Mouse (Mus musculus): ENCODE results near the gene Mcm9.

Mcm9 gene

GRCm38 (mm10) chr10:53597121-53597881 is 32.9 kb downstream of the Mcm9 start:
- H3K27me3 ChIP-seq (ENCODE audit: control insufficient read depth, insufficient read depth, low read length, poor library complexity, severe bottlenecking) = no peaks in the 10 kb centered on the region
- H3K36me3 ChIP-seq (ENCODE audit: control insufficient read depth, insufficient read depth, low read length, poor library complexity, severe bottlenecking) = no peaks in the 10 kb centered on the region
- DNase-seq (ENCODE audit: low read depth, low spot score) = peak; percentile 53

DNA sequence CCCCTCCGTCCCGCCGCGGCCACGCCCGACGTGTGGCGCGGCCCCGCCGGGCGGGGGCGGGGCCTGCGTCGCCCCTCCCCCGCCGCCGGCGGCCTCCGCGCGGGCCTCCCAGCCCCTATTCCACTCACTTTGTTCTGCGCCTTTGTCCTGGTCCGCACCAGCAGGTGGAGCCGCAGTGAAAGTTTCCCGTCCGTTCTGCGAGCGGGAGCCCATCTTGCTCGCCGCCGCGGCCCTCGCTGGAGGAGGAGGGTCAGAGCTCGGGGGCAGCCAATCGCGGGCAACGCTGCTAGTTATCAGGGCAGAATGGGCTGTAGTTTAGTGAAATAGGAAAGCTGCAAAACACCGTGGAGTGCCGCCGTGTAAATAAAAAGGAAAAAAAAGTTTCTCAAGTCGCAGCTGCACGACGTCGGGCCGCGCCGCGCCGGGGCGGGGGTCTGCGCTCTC is 33.5 kb downstream of the Mcm9 start, which contains the start of gene Asf1a:
Gene Asf1a (plus strand): TSS at position 81 of the 444 bp plus-strand sequence.
- H3K36me3 ChIP-seq (ENCODE audit: control insufficient read depth, insufficient read depth, low read length, poor library complexity, severe bottlenecking) = no peaks in the 10 kb centered on the region
- DNase-seq (ENCODE audit: low read depth, low spot score) = peak; percentile 98
- H3K27me3 ChIP-seq (ENCODE audit: control insufficient read depth, insufficient read depth, low read length, poor library complexity, severe bottlenecking) = no peaks in the 10 kb centered on the region

DNA sequence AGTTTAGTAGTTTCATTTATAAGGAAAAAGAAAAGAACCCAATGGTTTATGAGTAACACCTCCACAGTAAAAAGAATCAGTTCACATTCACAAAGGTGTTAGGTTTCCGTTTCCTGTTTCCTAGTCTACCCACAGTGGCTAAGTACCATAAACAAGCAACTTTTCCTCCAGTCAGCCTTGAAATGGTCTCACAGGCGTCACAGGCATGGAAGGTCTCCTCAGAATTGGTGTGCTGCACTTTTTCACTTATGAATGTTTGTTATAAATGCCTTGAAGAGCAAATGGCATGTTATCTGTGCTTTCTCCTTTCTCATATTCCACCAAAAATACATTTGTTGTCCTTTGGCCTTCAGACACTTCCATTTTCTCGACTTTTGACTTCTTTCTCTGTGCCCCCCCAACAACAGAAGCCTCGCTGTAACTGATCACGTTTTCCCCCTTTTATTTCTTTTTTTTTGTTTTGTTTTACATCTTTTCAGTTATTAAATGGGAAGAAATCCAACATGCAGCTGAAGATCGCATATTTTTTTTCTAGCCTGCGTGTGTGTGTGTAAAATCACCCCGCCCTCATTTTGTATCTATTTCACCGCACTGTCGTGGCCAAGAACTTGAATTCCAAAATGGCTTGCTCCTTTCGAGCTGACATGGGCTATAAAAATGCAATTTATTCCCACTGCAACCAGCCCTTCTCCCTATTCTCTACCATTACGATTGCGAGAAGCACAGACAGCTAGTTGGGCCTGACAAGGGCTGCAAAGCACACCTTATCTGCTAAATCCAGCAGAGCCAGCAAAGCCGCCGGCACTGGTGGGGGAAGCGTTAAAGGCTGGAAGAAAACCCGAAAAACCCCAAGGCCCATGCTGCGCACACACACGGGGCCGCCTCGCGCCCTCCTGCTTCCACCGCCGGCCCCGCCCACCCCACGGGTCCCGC is 34.2 kb downstream of the Mcm9 start:
- Histone ChIP-seq H3K27me3 (ENCODE audit: control insufficient read depth, insufficient read depth, low read length, poor library complexity, severe bottlenecking) (no peaks in the 10 kb centered on the region), H3K36me3 (ENCODE audit: control insufficient read depth, insufficient read depth, low read length, poor library complexity, severe bottlenecking) (no peaks in the 10 kb centered on the region)
- DNase-seq (ENCODE audit: low read depth, low spot score) = peak; percentile 50

DNA sequence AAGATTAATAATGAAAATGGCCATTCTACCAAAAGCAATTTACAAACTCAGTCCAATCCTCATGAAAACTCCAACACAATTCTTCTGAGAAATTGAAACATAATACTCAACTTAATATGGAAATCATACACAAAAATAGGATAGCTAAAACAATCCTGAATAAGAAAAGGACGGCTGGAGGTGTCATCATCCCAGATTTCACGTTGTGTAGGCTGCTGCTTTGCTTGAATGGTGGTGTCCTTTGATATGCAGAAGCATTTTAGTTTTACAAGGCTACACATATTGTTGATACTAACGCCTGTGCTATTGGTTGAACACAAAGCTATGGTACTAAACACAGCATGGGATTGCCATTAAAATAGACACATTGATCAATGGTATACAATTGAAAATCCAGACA is 44.5 kb downstream of the Mcm9 start:
- no peak for DNase-seq (ENCODE audit: low read depth, low spot score)
- no peaks in the 10 kb centered on the region; the same call in 1 of the 2 replicates for H3K36me3 ChIP-seq (ENCODE audit: control insufficient read depth, insufficient read depth, low read length, poor library complexity, severe bottlenecking)
- no peaks in the 10 kb centered on the region for H3K27me3 ChIP-seq (ENCODE audit: control insufficient read depth, insufficient read depth, low read length, poor library complexity, severe bottlenecking)

- no peaks in the 10 kb centered on the region for H3K36me3 ChIP-seq (ENCODE audit: control insufficient read depth, insufficient read depth, low read length, poor library complexity, severe bottlenecking)
- no peak for DNase-seq (ENCODE audit: low read depth, low spot score)
- no peaks in the 10 kb centered on the region for H3K27me3 ChIP-seq (ENCODE audit: control insufficient read depth, insufficient read depth, low read length, poor library complexity, severe bottlenecking)
Measured at GRCm38 (mm10) chr10:53581087-53581486, 49.2 kb downstream of the Mcm9 start.

- DNase-seq (ENCODE audit: low read depth, low spot score) = no peak
- Histone ChIP-seq H3K27me3 (ENCODE audit: control insufficient read depth, insufficient read depth, low read length, poor library complexity, severe bottlenecking) (no peaks in the 10 kb centered on the region), H3K36me3 (ENCODE audit: control insufficient read depth, insufficient read depth, low read length, poor library complexity, severe bottlenecking) (no peaks in the 10 kb centered on the region)
Measured at GRCm38 (mm10) chr10:53580621-53581081, 49.6 kb downstream of the Mcm9 start.

GRCm38 (mm10) chr10:53580137-53580536 is 50.1 kb downstream of the Mcm9 start:
- DNase-seq (ENCODE audit: low read depth, low spot score) = no peak

DNA sequence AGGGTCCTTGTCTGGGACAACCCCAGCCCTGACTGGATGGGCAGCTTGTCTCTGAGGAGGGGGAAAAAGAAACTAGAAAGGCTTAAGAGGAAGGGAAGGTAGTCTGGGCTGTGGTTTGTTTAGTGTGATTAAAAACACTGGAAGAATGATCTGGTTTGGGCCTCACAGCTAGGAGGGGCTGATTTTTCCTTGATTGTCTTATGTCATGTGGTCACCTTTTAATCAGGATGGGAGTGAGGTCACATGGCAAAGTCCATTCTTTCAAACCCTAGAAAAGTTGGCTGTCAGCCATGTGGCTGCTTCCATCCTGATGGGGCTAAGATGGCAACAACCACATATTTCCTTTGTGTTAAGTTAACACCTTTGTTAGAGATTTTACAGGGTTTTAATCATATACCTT is 61.7 kb downstream of the Mcm9 start:
- DNase-seq (ENCODE audit: low read depth, low spot score) = no peak
- Histone ChIP-seq H3K36me3 (ENCODE audit: control insufficient read depth, insufficient read depth, low read length, poor library complexity, severe bottlenecking) (no peaks in the 10 kb centered on the region), H3K27me3 (ENCODE audit: control insufficient read depth, insufficient read depth, low read length, poor library complexity, severe bottlenecking) (no peaks in the 10 kb centered on the region)

More at GRCm38 (mm10) chr10:53580137-53580536, 50.1 kb downstream of the Mcm9 start:
- no peaks in the 10 kb centered on the region for H3K27me3 ChIP-seq (ENCODE audit: control insufficient read depth, insufficient read depth, low read length, poor library complexity, severe bottlenecking)
- no peaks in the 10 kb centered on the region for H3K36me3 ChIP-seq (ENCODE audit: control insufficient read depth, insufficient read depth, low read length, poor library complexity, severe bottlenecking)

- no peak for DNase-seq (ENCODE audit: low read depth, low spot score)
- no peaks in the 10 kb centered on the region for H3K36me3 ChIP-seq (ENCODE audit: control insufficient read depth, insufficient read depth, low read length, poor library complexity, severe bottlenecking)
Measured at GRCm38 (mm10) chr10:53565538-53565937, 64.7 kb downstream of the Mcm9 start.

GRCm38 (mm10) chr10:53562001-53562400 is 68.2 kb downstream of the Mcm9 start:
- H3K27me3 ChIP-seq (ENCODE audit: control insufficient read depth, insufficient read depth, low read length, poor library complexity, severe bottlenecking) = no peaks in the 10 kb centered on the region
- H3K36me3 ChIP-seq (ENCODE audit: control insufficient read depth, insufficient read depth, low read length, poor library complexity, severe bottlenecking) = no peaks in the 10 kb centered on the region
- DNase-seq (ENCODE audit: low read depth, low spot score) = no peak

More at GRCm38 (mm10) chr10:53565538-53565937, 64.7 kb downstream of the Mcm9 start:
- H3K27me3 ChIP-seq (ENCODE audit: control insufficient read depth, insufficient read depth, low read length, poor library complexity, severe bottlenecking) = no peaks in the 10 kb centered on the region

DNA sequence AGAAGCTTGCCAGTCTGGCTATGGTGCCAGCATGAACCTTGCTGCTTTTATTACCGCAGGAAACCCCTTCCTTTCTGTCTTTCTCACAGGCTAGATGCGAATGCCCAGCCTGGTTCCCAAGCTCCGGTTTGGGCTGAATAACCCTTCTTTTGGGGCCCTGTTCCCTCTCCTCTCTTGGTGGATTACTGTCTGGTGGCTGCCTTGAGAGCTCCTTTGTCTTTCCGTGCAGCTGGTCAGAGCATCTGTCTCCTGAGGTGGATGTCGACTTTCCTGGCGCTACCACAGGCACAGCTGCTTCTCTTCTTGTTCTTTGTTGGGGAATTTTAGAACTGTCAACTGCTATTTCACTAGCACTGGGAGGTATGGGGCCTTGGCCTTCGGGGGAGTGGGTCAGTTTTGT is 92.6 kb downstream of the Mcm9 start:
- no peaks in the 10 kb centered on the region for H3K27me3 ChIP-seq (ENCODE audit: control insufficient read depth, insufficient read depth, low read length, poor library complexity, severe bottlenecking)
- DNase-seq (ENCODE audit: low read depth, low spot score) = no peak
- H3K36me3 ChIP-seq (ENCODE audit: control insufficient read depth, insufficient read depth, low read length, poor library complexity, severe bottlenecking) = peaks cover 5% of the 10 kb centered on the region; the same call in 1 of the 2 replicates

GRCm38 (mm10) chr10:53532297-53532696 is 97.9 kb downstream of the Mcm9 start:
- no peak for DNase-seq (ENCODE audit: low read depth, low spot score)
- H3K36me3 ChIP-seq (ENCODE audit: control insufficient read depth, insufficient read depth, low read length, poor library complexity, severe bottlenecking) = peaks cover 2% of the 10 kb centered on the region; the same call in 1 of the 2 replicates
- no peaks in the 10 kb centered on the region for H3K27me3 ChIP-seq (ENCODE audit: control insufficient read depth, insufficient read depth, low read length, poor library complexity, severe bottlenecking)

- H3K27me3 ChIP-seq (ENCODE audit: control insufficient read depth, insufficient read depth, low read length, poor library complexity, severe bottlenecking) = no peaks in the 10 kb centered on the region
- DNase-seq (ENCODE audit: low read depth, low spot score) = peak; percentile 54
- H3K36me3 ChIP-seq (ENCODE audit: control insufficient read depth, insufficient read depth, low read length, poor library complexity, severe bottlenecking) = no peaks in the 10 kb centered on the region
Measured at GRCm38 (mm10) chr10:53527838-53528773, 102.1 kb downstream of the Mcm9 start.

DNA sequence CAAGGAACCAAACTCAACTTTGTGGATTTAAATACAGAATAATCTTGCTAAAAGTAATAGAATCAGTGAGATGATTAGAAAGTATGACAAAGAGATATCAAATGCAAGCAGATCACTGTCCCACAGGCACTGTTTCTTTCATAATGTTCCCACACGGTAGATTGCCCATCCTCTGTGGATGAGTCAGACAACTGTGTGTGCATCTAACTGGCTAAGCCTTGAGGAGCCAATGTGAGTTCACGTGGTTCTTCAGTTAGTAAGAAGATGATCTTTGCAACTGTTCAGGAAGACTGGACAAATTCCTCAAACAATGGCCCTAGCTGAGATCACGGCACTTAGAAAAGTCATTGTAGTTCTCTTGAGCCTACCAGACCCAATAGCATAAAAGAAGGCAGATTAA is 102.9 kb downstream of the Mcm9 start:
- H3K27me3 ChIP-seq (ENCODE audit: control insufficient read depth, insufficient read depth, low read length, poor library complexity, severe bottlenecking) = no peaks in the 10 kb centered on the region
- DNase-seq (ENCODE audit: low read depth, low spot score) = no peak
- H3K36me3 ChIP-seq (ENCODE audit: control insufficient read depth, insufficient read depth, low read length, poor library complexity, severe bottlenecking) = no peaks in the 10 kb centered on the region
